Mouse (Mus musculus): ENCODE data around the gene Poc1b.

DNA sequence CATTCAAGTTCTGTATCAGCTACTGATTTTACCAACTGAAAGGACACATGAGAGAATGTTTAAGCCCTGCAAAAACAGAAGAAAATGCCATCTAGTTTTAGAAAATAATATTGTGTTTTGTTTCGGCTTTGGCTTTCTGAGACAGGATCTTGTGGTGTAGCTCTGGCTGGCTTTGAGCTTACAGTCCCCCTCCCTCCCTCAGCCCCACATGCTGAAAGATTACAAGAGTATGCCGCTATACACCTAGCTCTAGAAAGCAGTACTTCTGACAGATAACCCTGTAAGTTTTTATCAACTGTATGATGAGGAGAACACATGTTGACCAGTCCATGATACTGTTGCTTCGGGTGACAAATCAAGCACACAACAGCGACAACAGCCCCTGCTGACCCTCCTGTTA lies 12.6 kb downstream of the Poc1b start:
- TF ChIP-seq POLR2A (IDR thresholded peaks at IDR 0.05; ENCODE audit: control insufficient read depth, extremely low read depth, insufficient read depth, low read length, poor library complexity) = no peak
- TF ChIP-seq CTCF (IDR thresholded peaks at IDR 0.05; ENCODE audit: borderline replicate concordance, control insufficient read depth, extremely low read depth, insufficient read depth, low read length, poor library complexity) = no peak

Measured in thymus, adult 2 months (tissue).